Mouse (Mus musculus) c-Kit-positive CD71-negative TER-119-negative erythroid progenitor cells, embryonic 14.5 days (primary cell): ENCODE measurements around the gene Cs.
"Not testable (repeated sequence)": the region's sequence is repeated elsewhere in the genome, so short reads cannot be mapped to it uniquely, and the experiment has no call there.

Experiments
- DNase-seq: peaks from one replicate; pipeline ENCODE4 v3.0.0-alpha.2; 2013; ENCODE audit warnings: low read depth

Gene Cs

GRCm38 (mm10) chr10:128337306-128338181, at the start of gene Cs:
Gene Cs, plus strand, starts transcription at chr10:128337734.
- DNase-seq: peak; percentile 95

GRCm38 (mm10) chr10:128290594-128290993, 46.9 kb upstream of the Cs start:
- not testable (repeated sequence) for DNase-seq

- no peak for DNase-seq
Observed at GRCm38 (mm10) chr10:128296370-128297090, 41.0 kb upstream of the Cs start.

GRCm38 (mm10) chr10:128297221-128297620, 40.3 kb upstream of the Cs start:
- DNase-seq: no peak

GRCm38 (mm10) chr10:128297622-128298021, 39.9 kb upstream of the Cs start:
- DNase-seq: no peak

- no peak for DNase-seq
Observed at GRCm38 (mm10) chr10:128298243-128298642, 39.3 kb upstream of the Cs start.

- DNase-seq: no peak
Observed at GRCm38 (mm10) chr10:128298702-128299171, 38.8 kb upstream of the Cs start, which contains the start of gene Il23a. Gene Il23a, minus strand, starts transcription at chr10:128298752.

GRCm38 (mm10) chr10:128302357-128302756, 35.2 kb upstream of the Cs start:
- no peak for DNase-seq

GRCm38 (mm10) chr10:128302785-128303125, 34.8 kb upstream of the Cs start:
- no peak for DNase-seq

GRCm38 (mm10) chr10:128303126-128304021, 34.2 kb upstream of the Cs start, which contains the start of gene Pan2:
Gene Pan2, plus strand, starts transcription at chr10:128303335.
- peak; percentile 99 for DNase-seq

- no peak for DNase-seq
Observed at GRCm38 (mm10) chr10:128309654-128310053, 27.9 kb upstream of the Cs start.

- DNase-seq: no peak
Observed at GRCm38 (mm10) chr10:128310177-128310576, 27.4 kb upstream of the Cs start.

GRCm38 (mm10) chr10:128310902-128311301, 26.6 kb upstream of the Cs start:
- DNase-seq: no peak

GRCm38 (mm10) chr10:128315578-128315977, 22.0 kb upstream of the Cs start:
- DNase-seq: no peak

- no peak for DNase-seq
Observed at GRCm38 (mm10) chr10:128321641-128322040, 15.9 kb upstream of the Cs start.

GRCm38 (mm10) chr10:128322141-128323108, 15.1 kb upstream of the Cs start, which contains the start of gene Cnpy2:
Gene Cnpy2, plus strand, starts transcription at chr10:128322459.
- DNase-seq: peak; percentile 77

- DNase-seq: no peak
Observed at GRCm38 (mm10) chr10:128323516-128323915, 14.0 kb upstream of the Cs start.

GRCm38 (mm10) chr10:128326825-128327224, 10.7 kb upstream of the Cs start:
- DNase-seq: no peak

GRCm38 (mm10) chr10:128327610-128328009, 9.9 kb upstream of the Cs start:
- DNase-seq: no peak
